In the genomic region with DNA sequence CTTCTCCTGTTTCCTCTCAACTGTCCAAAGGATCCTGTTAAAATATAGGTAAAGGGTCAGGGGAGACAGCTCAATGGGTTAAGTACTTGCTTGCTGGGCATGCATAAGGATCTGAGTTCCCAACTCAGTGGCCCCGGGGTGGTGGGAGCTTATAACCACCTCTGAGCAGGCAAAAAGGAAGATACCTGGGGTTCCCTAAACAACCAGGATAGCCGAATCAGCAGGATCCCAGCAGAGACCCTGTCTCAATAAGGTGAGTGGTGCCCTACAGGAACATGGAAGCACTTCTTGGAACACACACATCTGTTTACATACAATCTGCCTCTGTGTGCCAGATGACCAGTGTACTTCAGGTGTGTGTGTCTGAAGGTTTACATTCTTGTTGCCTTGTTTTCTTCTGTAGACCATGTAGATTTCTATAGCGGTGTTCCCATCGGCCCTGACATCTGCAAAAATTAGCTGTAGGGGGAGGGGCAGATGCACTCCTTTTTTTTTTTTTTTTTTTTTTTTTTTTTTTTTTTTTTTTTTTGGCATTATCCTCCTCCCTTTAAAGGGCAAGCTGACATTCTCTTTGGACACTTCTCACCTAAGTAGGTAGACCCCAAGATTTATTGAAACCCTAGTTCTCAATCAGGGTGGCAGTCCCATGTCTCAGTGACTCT, we compare ENCODE assay signal across 25 mouse cellular contexts. TPM values are rescaled to one million over a fixed set of nuclear protein-coding genes. Genes with fewer than 3 reads are reported as not detected.
DNase-seq lines count a peak whose midpoint lies in the region; ATAC-seq and TF ChIP-seq lines count a peak whose summit lies in the region.
"Had no signal": no experiment of that assay in that cellular context is flagged by ENCODE, and none has a peak within 500 bp of the region (broad histone marks: within the 10 kb centered on the region; RNA-seq: fewer than 3 reads in every experiment).

No protein-coding gene starts in this region.

- H3K4me3 ChIP-seq in megakaryocyte, embryonic 14.5 days (replicated peaks), result peak overlapping the region; percentile 59
- H3K4me3 ChIP-seq in liver, embryonic 11.5 days (ENCODE audit: low read depth, low read length), result no peak overlapping the region
- H3K4me3 ChIP-seq in myocyte, result peak overlapping the region; percentile 87
- no peak overlapping the region for H3K4me3 ChIP-seq in kidney, embryonic 16.5 days (ENCODE audit: low read length)

- no peak overlapping the region for H3K27ac ChIP-seq in liver, embryonic 11.5 days (ENCODE audit: low read depth, low read length)
- no peak overlapping the region for H3K27ac ChIP-seq in kidney, embryonic 16.5 days (ENCODE audit: low read length)

- H3K79me2 ChIP-seq in myocyte (ENCODE audit: control insufficient read depth, insufficient read depth), result peaks cover 19% of the 10 kb centered on the region

- H3K27me3 ChIP-seq in megakaryocyte, embryonic 14.5 days (replicated peaks), result no peaks in the 10 kb centered on the region
- no peaks in the 10 kb centered on the region for H3K27me3 ChIP-seq in liver, embryonic 11.5 days (replicated peaks; ENCODE audit: control insufficient read depth, insufficient read depth, low read length)
- H3K27me3 ChIP-seq in myocyte (ENCODE audit: control insufficient read depth, insufficient read depth, insufficient read length), result no peaks in the 10 kb centered on the region
- H3K27me3 ChIP-seq in kidney, embryonic 16.5 days (ENCODE audit: insufficient read depth, low read length), result no peaks in the 10 kb centered on the region
- H3K27me3 ChIP-seq: kidney, embryonic 15.5 days; limb, embryonic 15.5 days had no signal

- peak; percentile 51 for DNase-seq in cerebellum, adult 9-11 months
- no peak for DNase-seq in liver, embryonic 11.5 days (ENCODE audit: low spot score)
- DNase-seq in right cerebral cortex, postnatal 36 days (ENCODE audit: low spot score in 2 of 2), result no peak
- DNase-seq: adrenal gland, postnatal 14 days; cerebellum, adult 11 months; cerebellum, postnatal 10 days; gastrocnemius, postnatal 36 days; layer of hippocampus, adult 9-11 months; left cerebral cortex, postnatal 4 days; lung, postnatal 4 days; thymus, adult 18-20 months; thymus, postnatal 4 days had no signal

- no peaks in the 10 kb centered on the region for H3K9me3 ChIP-seq in megakaryocyte, embryonic 14.5 days
- no peaks in the 10 kb centered on the region for H3K9me3 ChIP-seq in liver, embryonic 11.5 days (ENCODE audit: control insufficient read depth, low read length)
- H3K9me3 ChIP-seq in kidney, embryonic 16.5 days (ENCODE audit: low read length), result no peaks in the 10 kb centered on the region
- H3K9me3 ChIP-seq: kidney, embryonic 15.5 days; limb, embryonic 15.5 days; midbrain, embryonic 10.5 days had no signal

- H3K9ac ChIP-seq in liver, embryonic 11.5 days (ENCODE audit: low read depth, low read length), result no peak overlapping the region
- no peak overlapping the region for H3K9ac ChIP-seq in kidney, embryonic 16.5 days (replicated peaks; ENCODE audit: low read length)

- H3K4me1 ChIP-seq in megakaryocyte, embryonic 14.5 days, result peaks cover 60% of the 10 kb centered on the region
- peaks cover 26% of the 10 kb centered on the region for H3K4me1 ChIP-seq in liver, embryonic 11.5 days (replicated peaks; ENCODE audit: control insufficient read depth, insufficient read depth, low read length)
- peaks cover 23% of the 10 kb centered on the region for H3K4me1 ChIP-seq in kidney, embryonic 16.5 days (ENCODE audit: insufficient read depth, low read length)

- 0 out of 2 replicates have a peak overlapping the region, but pooled peaks have one; percentile 96 for H3K4me2 ChIP-seq in liver, embryonic 11.5 days
- H3K4me2 ChIP-seq in myocyte (ENCODE audit: low read depth), result no peak overlapping the region
- H3K4me2 ChIP-seq in kidney, embryonic 16.5 days (replicated peaks; ENCODE audit: low read depth, low read length), result no peak overlapping the region

- peaks cover 43% of the 10 kb centered on the region for H3K36me3 ChIP-seq in megakaryocyte, embryonic 14.5 days (replicated peaks; ENCODE audit: low read length)
- H3K36me3 ChIP-seq in liver, embryonic 11.5 days (ENCODE audit: control insufficient read depth, insufficient read depth, low read length), result peaks cover 3% of the 10 kb centered on the region; the same call in 1 of the 2 replicates
- H3K36me3 ChIP-seq in myocyte (ENCODE audit: control insufficient read depth, insufficient read depth), result peaks cover 18% of the 10 kb centered on the region
- no peaks in the 10 kb centered on the region for H3K36me3 ChIP-seq in kidney, embryonic 16.5 days (ENCODE audit: insufficient read depth, low read length)

- WGBS in liver, embryonic 11.5 days, result 73% methylated on average over 4 of the region's 4 CpGs
- 77% methylated on average over 4 of the region's 4 CpGs for WGBS in kidney, embryonic 16.5 days

- no peak for TF ChIP-seq POLR2A in myocyte (IDR thresholded peaks at IDR 0.05; ENCODE audit: insufficient read length, low read depth)

- ATAC-seq in cerebellum, adult (ENCODE audit: insufficient number of reproducible peaks, low FRiP score, low TSS enrichment), result no peak
- ATAC-seq in megakaryocyte, adult 5-6 weeks (ENCODE audit: poor library complexity, severe bottlenecking), result no peak
- no peak for ATAC-seq in liver, embryonic 11.5 days (replicated peaks; ENCODE audit: low FRiP score)
- ATAC-seq in kidney, embryonic 16.5 days (ENCODE audit: low FRiP score, low TSS enrichment), result no peak

- no peak overlapping the region for H3ac ChIP-seq in myocyte (ENCODE audit: control insufficient read depth, insufficient read length)

TF ChIP-seq in myocyte, 11 proteins besides CTCF, POLR2A, EP300 and RAD21:
- TF ChIP-seq E2F4 (IDR thresholded peaks at IDR 0.05; ENCODE audit: insufficient read depth), result no peak
- TF ChIP-seq POLR2AphosphoS2 (IDR thresholded peaks at IDR 0.05; ENCODE audit: insufficient read length, low read depth), result no peak
- no peak for TF ChIP-seq USF1 (IDR thresholded peaks at IDR 0.05; ENCODE audit: low read depth)
- TF ChIP-seq MYOD1 (IDR thresholded peaks at IDR 0.05; ENCODE audit: control insufficient read depth in 1 of 3, insufficient read length in 2 of 3, low read depth in 2 of 3), result no peak
- no peak for TF ChIP-seq CEBPB (IDR thresholded peaks at IDR 0.05; ENCODE audit: insufficient read depth, poor library complexity, severe bottlenecking)
- no peak for TF ChIP-seq REST (IDR thresholded peaks at IDR 0.05; ENCODE audit: insufficient read depth, insufficient read length)
- TF ChIP-seq SRF (IDR thresholded peaks at IDR 0.05; ENCODE audit: control insufficient read depth, insufficient read length, low read depth), result no peak
- TF ChIP-seq MYOG (IDR thresholded peaks at IDR 0.05; ENCODE audit: control insufficient read depth in 1 of 3, insufficient read depth in 1 of 3, insufficient read length in 2 of 3, low read depth in 2 of 3), result no peak
- no peak for TF ChIP-seq MAX (IDR thresholded peaks at IDR 0.05; ENCODE audit: low read depth)
- TF ChIP-seq TCF3 (IDR thresholded peaks at IDR 0.05; ENCODE audit: insufficient read length, low read depth), result no peak
- TF ChIP-seq TCF12 (IDR thresholded peaks at IDR 0.05; ENCODE audit: insufficient read depth, poor library complexity, severe bottlenecking), result no peak
TF ChIP-seq in myocyte: peak in this region for 0.

RNA-seq across cellular contexts. Expression of a gene that starts 1.0 kb away (rescaled TPM):
- 152 and 308 TPM in 2 replicates for polyA plus RNA-seq in megakaryocyte, embryonic 14.5 days (2012; ENCODE audit: insufficient read depth, low replicate concordance)
- 45.4 and 46.2 TPM in 2 replicates for total RNA-seq in megakaryocyte, adult 5-6 weeks (2015)
- 54.8 and 55.5 TPM in 2 replicates for total RNA-seq in megakaryocyte, adult 5-6 weeks (2017)
- 104 and 105 TPM in 2 replicates for polyA plus RNA-seq in liver, embryonic 11.5 days (2014; fragmentation: Nextera tagmentation; extraction: Ambion mirVana)
- 73.3 TPM for polyA plus RNA-seq in myocyte (2012; fragmentation: generic; extraction: Trizol)
- polyA plus RNA-seq in kidney, embryonic 16.5 days (2015; fragmentation: Nextera tagmentation; extraction: Ambion mirVana), result 93.4 and 96.6 TPM in 2 replicates

RNA-seq across cellular contexts. Expression of a gene that starts 10.4 kb away (rescaled TPM):
- polyA plus RNA-seq in megakaryocyte, embryonic 14.5 days (2012; ENCODE audit: insufficient read depth, low replicate concordance), result 26.3 and 95.5 TPM in 2 replicates
- 0.16 and 1.3 TPM in 2 replicates for total RNA-seq in megakaryocyte, adult 5-6 weeks (2015)
- total RNA-seq in megakaryocyte, adult 5-6 weeks (2017), result 1.1 TPM in 1 of 2 replicates, not detected in the other
- polyA plus RNA-seq in liver, embryonic 11.5 days (2014; fragmentation: Nextera tagmentation; extraction: Ambion mirVana), result 13.9 and 18.1 TPM in 2 replicates
- 410 TPM for polyA plus RNA-seq in myocyte (2012; fragmentation: generic; extraction: Trizol)
- polyA plus RNA-seq in kidney, embryonic 16.5 days (2015; fragmentation: Nextera tagmentation; extraction: Ambion mirVana), result 1.8 and 1.9 TPM in 2 replicates

RNA-seq across cellular contexts. Expression of a gene that starts 39.8 kb away (rescaled TPM):
- polyA plus RNA-seq in megakaryocyte, embryonic 14.5 days (2012; ENCODE audit: insufficient read depth, low replicate concordance), result 6.9 and 22.2 TPM in 2 replicates
- 23.3 and 28.1 TPM in 2 replicates for total RNA-seq in megakaryocyte, adult 5-6 weeks (2015)
- 23.2 and 28.9 TPM in 2 replicates for total RNA-seq in megakaryocyte, adult 5-6 weeks (2017)
- 25.1 and 25.9 TPM in 2 replicates for polyA plus RNA-seq in liver, embryonic 11.5 days (2014; fragmentation: Nextera tagmentation; extraction: Ambion mirVana)
- polyA plus RNA-seq in myocyte (2012; fragmentation: generic; extraction: Trizol), result 51.8 TPM
- 41.1 and 41.8 TPM in 2 replicates for polyA plus RNA-seq in kidney, embryonic 16.5 days (2015; fragmentation: Nextera tagmentation; extraction: Ambion mirVana)

RNA-seq across cellular contexts. Expression of a gene that starts 43.0 kb away (rescaled TPM):
- polyA plus RNA-seq in megakaryocyte, embryonic 14.5 days (2012; ENCODE audit: insufficient read depth, low replicate concordance), result 1.2 TPM in 1 of 2 replicates, not detected in the other
- total RNA-seq in megakaryocyte, adult 5-6 weeks (2015), result not detected in 2 replicates
- not detected in 2 replicates for total RNA-seq in megakaryocyte, adult 5-6 weeks (2017)
- polyA plus RNA-seq in liver, embryonic 11.5 days (2014; fragmentation: Nextera tagmentation; extraction: Ambion mirVana), result 0.45 and 0.49 TPM in 2 replicates
- not detected for polyA plus RNA-seq in myocyte (2012; fragmentation: generic; extraction: Trizol)
- polyA plus RNA-seq in kidney, embryonic 16.5 days (2015; fragmentation: Nextera tagmentation; extraction: Ambion mirVana), result 0.91 and 1.6 TPM in 2 replicates
- total RNA-seq: gastrocnemius, adult 18-20 months; gastrocnemius, postnatal 36 days; heart, adult 8-10 months; hematopoietic stem cell, adult 5-6 weeks; neutrophil, adult 5-6 weeks had no signal
- polyA plus RNA-seq: spleen, adult 2 months had no signal

Comparison
In these comparisons a context has a peak if more than half of its experiments do, and no peak if none do; other contexts are left out.
1. H3K4me3 ChIP-seq: peak in megakaryocyte, embryonic 14.5 days (single experiment) and myocyte (single experiment); none in liver, embryonic 11.5 days (single experiment) and kidney, embryonic 16.5 days (single experiment).